Mouse (Mus musculus) brain, embryonic 14.5 days (tissue): Measurements from ENCODE around the gene Cdpf1. TPM values are rescaled to one million over a fixed set of nuclear protein-coding genes. Genes with fewer than 3 reads are reported as not detected.

ENCODE experiments used
- DNase-seq: peaks from one replicate; pipeline ENCODE4 v3.0.0-alpha.2; 2011; ENCODE audit warnings: low read depth
- CTCF ChIP-seq: fragments of 200-500 bp; IDR thresholded peaks from 2 replicates; pipeline ENCODE4 v1.5.1; 2012; ENCODE audit warnings: inconsistent platforms, mild to moderate bottlenecking, moderate library complexity, borderline replicate concordance; ENCODE audit not compliant: insufficient read depth, insufficient read length; ENCODE audit errors: extremely low read depth
- POLR2A ChIP-seq: fragments of 200-500 bp; IDR thresholded peaks from 2 replicates; pipeline ENCODE4 v1.6.1; 2012; ENCODE audit warnings: mild to moderate bottlenecking, inconsistent platforms, borderline replicate concordance; ENCODE audit not compliant: poor library complexity, insufficient read depth, insufficient read length, severe bottlenecking; ENCODE audit errors: extremely low read depth
- polyA plus RNA-seq: library from polyadenylated mRNA; depleted of rRNA; stranded (reverse); fragments of >200 nt; gene quantifications from 2 replicates; pipeline ENCODE4 v1.2.3, GENCODE M21; 2012; rRNA removed

Gene Cdpf1
- polyA plus RNA-seq: 14.3 and 23.7 TPM in 2 replicates

DNA sequence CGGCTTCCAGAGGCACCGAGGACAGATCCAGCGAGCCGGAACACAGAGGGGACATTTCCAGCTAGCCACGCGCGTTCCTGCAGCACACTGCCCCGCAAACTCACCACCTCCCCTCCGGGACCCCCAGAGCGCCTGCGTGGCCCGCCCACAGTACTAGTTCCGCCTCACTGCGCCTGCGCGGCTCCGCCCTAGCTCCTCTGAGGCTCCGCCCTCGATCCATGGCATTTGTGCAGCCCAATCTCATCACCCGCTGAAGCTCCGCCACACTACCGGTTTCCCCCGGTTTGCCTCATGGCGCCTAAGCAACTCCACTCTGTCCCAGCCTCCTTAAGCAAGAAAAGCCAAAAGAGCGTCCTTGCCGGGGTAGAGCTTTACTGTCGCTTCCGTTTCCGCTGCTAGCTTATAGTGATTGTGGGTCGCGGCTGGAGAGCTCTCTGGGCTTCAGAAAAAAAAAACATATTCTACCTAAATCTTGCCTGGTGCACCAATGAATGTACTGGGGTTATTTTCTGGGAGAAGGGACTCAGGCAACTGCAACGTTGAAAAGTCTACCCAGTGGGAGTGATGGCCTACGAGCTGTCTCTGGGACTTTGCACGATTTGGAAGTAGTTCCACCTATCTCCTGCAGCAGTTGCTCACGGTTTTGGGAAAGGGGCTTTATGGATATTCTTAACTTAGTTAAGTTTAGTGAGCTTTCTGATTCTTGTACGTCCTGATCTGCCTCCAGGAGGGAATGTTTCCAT is at the start of gene Cdpf1:
TSS of gene Cdpf1 (minus strand) at position 163 of the 743 bp plus-strand sequence.
- DNase-seq: peak; percentile 98
- TF ChIP-seq CTCF (peak; percentile 14; the same call in 1 of the 2 replicates), POLR2A (peak; percentile 75; the same call in 1 of the 2 replicates)

DNA sequence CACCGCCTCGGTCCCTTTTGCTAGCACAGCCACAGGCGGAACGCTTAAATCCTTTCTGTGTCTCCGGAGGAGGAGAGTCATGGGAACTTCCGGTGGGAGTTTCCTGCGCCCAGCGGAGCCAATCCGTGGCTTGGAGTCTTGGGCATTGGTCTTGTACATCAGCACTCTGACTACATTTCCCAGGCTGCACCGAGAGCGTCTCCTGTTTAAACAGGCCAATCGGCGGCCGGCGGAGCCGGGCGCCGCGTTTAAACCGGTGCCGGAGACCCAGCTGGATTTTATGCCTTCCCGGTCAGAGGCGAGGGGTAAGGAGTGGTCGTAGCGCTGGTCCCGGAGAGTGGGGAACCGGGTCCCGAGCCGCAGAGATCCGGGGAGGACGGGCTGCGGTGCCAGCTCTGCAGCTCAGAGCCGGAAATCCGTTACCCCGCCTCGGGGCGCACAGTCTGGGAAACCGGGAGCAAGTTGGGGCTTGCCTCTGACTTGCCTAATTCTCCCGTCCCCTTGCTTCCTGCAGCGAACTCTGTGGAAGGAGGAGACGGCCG is 48.1 kb upstream of the Cdpf1 start, which contains the start of gene Gtse1:
TSS of gene Gtse1 (plus strand) at position 256 of the 542 bp plus-strand sequence.
- peak; percentile 99 for DNase-seq
- TF ChIP-seq CTCF (no peak), POLR2A (peak; percentile 62; the same call in 1 of the 2 replicates)

DNA sequence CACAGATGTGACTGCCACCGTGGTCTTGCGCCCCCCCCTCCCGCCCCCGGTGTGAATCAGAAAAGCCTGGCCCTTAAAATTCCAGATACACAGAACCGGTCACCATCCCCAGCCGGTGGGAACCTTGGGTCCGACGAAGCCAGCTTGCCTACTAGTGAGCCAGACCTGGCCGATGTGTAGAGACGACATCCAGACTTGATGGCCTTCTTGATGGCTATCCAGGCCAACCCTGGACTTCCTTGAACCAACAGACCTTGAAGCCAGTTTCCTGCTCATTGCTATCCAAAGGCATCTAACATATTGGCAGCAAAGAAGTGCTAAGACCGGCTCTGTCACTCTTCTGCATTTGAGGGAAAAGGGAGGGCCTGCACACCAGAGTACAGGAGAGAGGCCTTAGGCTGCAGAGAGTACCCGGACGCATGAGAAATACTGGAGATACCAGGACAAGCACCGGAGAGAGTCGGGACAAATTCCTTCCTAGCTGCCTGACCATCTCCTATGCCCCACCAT is 47.5 kb upstream of the Cdpf1 start:
- DNase-seq: no peak
- TF ChIP-seq CTCF (0 out of 2 replicates have a peak, but pooled peaks have one; percentile 3), POLR2A (no peak)

DNA sequence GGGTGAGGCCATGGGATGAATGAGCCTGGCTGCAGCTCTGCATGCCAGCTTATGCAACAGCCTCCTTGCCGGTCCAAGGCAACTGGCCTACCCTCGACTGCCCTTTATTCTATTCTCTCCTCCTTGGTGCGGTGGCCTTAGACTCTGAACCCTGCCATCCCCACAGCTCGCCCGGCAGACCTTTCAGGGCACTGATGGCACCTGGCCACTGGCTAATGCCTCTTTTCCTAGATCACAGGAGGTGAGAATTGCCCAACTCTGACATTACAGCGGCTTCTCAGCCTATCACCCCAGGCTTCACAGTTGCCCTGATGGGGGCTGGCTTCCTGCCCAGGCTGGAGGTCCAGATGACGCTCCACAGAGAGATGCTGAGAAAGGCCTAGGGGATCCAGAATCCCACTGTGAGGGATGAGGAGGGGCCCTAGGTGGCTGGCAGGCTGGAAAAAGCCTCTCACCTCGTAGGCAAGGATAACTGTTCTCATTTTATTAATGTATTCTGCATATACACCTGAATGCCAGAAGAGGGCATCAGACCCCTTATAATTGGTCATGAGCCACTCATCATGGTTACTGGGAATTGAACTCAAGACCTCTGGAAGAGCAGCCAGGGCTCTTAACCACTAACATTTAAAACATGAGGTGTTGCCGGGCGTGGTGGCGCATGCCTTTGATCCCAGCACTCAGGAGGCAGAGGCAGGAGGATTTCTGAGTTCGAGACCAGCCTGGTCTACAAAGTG is 40.3 kb upstream of the Cdpf1 start:
- no peak for DNase-seq
- TF ChIP-seq CTCF (no peak), POLR2A (no peak)

DNA sequence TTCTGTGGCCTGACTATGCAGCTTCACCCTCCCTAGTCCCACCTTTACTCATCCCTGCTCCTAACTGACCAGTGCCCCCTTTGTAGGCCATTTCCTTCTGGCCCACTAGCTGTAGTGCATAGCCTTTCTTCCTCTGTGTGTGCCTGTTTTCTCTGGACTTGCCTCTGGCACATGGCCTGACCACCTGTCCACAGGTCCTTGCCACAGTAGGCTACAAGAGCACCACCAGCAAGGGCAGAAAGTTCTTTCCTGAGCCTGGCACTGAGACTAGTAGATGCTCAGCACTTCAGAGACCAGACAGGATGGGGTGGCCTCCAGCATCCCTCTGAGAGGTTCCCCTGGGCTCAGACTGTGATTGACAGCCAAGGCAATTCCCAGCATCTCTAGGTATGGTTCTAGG is 33.6 kb upstream of the Cdpf1 start:
- TF ChIP-seq POLR2A (no peak), CTCF (no peak)
- no peak for DNase-seq

GRCm38 (mm10) chr15:85841796-85842360 is 30.4 kb upstream of the Cdpf1 start:
- TF ChIP-seq CTCF: no peak
- TF ChIP-seq POLR2A: no peak

DNA sequence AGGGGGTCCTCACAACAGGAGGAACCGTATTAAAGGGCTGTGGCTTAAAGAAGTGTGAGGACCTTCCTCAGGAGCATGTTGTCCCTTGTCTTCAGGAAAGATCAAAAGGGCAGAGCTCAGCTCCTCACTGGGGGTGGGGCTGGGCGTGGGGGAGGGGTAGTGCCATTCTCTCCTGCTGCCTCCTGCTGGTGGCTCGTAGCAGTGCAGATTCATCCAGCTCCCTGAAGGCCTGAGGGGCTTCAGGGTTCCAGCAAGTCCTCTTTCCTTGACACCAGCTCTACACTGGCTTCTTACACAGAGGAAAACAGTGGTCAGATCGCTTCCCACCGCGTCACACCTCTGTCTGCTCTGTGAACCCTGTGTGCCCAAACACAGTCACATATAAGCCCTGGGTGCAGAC is 29.5 kb upstream of the Cdpf1 start:
- TF ChIP-seq POLR2A (no peak), CTCF (peak; percentile 49)
- no peak for DNase-seq

More at GRCm38 (mm10) chr15:85841796-85842360, 30.4 kb upstream of the Cdpf1 start:
- no peak for DNase-seq

- TF ChIP-seq POLR2A (no peak), CTCF (no peak)
- no peak for DNase-seq
Observed at GRCm38 (mm10) chr15:85836887-85837286, 25.4 kb upstream of the Cdpf1 start.

GRCm38 (mm10) chr15:85835335-85835734 is 23.8 kb upstream of the Cdpf1 start:
- TF ChIP-seq POLR2A (no peak), CTCF (no peak)

DNA sequence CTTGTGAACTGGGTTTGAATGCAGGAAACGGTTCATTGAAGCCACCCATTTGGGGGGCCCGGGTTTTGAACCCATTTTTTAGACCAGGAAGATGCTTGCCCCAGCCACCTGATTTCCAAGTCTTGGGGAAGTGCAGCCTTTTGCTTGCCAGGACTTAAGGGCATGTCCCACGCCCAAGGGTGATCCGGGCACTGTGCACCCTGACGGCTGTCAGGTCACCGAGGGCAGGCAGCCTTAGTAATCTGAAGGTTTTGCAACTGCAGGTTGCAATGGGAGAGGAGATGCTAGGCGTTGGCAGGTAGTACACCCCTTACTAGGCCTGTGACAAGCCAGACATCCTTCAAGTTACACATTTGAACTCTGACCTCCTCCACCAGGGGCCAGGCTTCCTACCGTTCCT is 21.1 kb upstream of the Cdpf1 start:
- no peak for TF ChIP-seq CTCF
- DNase-seq: no peak

More at GRCm38 (mm10) chr15:85835335-85835734, 23.8 kb upstream of the Cdpf1 start:
- DNase-seq: no peak

DNA sequence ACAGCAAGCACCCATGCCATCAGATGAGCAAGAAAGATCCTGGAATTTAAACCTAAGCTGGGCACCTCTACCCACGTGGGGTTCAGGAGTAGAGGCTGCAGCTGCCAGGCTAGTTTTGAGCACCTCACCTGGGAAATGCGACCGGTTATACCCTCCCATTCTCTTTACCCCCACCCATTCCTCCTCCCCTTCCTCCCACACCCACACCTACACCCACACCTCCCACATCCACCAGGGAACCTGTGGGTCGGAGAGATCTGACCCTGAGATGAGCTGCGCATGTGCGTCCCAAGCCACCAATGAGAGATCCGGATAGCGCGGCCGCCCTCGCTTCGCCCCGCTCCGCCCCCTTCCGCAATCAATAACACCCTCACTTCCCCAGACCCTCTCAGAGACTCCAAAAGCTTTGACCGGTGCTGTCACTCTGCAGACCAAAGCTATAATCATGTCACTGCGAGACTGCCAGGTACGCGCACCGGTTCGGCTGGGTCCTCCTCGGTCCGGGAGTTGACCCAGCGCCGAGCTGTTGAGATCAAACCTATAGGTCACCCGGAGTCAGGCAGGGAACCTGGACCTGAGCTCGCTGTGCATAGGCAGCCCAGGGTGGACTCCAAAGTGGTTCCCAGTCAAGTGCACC is 20.6 kb upstream of the Cdpf1 start, which contains the start of gene Ttc38:
TSS of gene Ttc38 (plus strand) at position 353 of the 637 bp plus-strand sequence.
- peak; percentile 79 for DNase-seq
- TF ChIP-seq POLR2A (0 out of 2 replicates have a peak, but pooled peaks have one; percentile 3), CTCF (no peak)

DNA sequence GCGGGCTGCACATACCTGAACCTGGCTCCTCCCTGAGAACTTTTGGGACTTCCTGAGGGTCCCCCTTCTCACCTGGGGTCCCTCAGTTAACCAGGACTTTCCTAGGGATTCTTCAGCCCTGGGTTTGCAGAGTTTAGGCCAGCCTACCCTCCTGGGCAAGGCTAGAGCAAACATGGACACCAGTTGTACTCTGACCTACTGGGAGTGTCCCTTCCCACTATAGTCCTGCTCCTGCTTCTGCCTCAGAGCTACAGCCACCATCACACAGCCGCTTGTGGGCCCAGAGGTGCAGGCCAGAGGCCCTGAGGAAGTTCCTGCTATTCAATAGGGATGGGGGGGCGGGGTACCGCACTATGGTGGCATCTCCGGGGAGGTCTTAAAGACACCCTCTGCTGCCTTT is 18.0 kb upstream of the Cdpf1 start:
- no peak for DNase-seq
- TF ChIP-seq CTCF (no peak), POLR2A (no peak)
